Mouse (Mus musculus): ENCODE measurements around the gene Ttc37. TPM values are rescaled to one million over a fixed set of nuclear protein-coding genes. Genes with fewer than 3 reads are reported as not detected.

Ttc37 gene
- total RNA-seq (2017), result 44.8 and 56.8 TPM in 2 replicates

- ATAC-seq (replicated peaks; ENCODE audit: low read depth, poor library complexity, severe bottlenecking), result peak; percentile 92
Measured at GRCm38 (mm10) chr13:76098493-76099303, at the start of gene Ttc37, which contains the start of gene Arsk. Ttc37 (plus strand) TSS chr13:76098734. Arsk (minus strand) TSS chr13:76098660.

GRCm38 (mm10) chr13:76055391-76056232 lies 42.9 kb upstream of the Ttc37 start:
- peak; percentile 67 for ATAC-seq (replicated peaks; ENCODE audit: low read depth, poor library complexity, severe bottlenecking)

- peak; percentile 73 for ATAC-seq (replicated peaks; ENCODE audit: low read depth, poor library complexity, severe bottlenecking)
Measured at GRCm38 (mm10) chr13:76056261-76056724, 42.2 kb upstream of the Ttc37 start.

GRCm38 (mm10) chr13:76056896-76057266 lies 41.7 kb upstream of the Ttc37 start, which contains the start of gene Gpr150:
Gpr150 (minus strand) TSS chr13:76056996.
- no peak for ATAC-seq (replicated peaks; ENCODE audit: low read depth, poor library complexity, severe bottlenecking)

GRCm38 (mm10) chr13:76057267-76058069 lies 41.1 kb upstream of the Ttc37 start:
- ATAC-seq (replicated peaks; ENCODE audit: low read depth, poor library complexity, severe bottlenecking), result peak; percentile 14

GRCm38 (mm10) chr13:76059591-76059990 lies 38.9 kb upstream of the Ttc37 start:
- ATAC-seq (replicated peaks; ENCODE audit: low read depth, poor library complexity, severe bottlenecking), result no peak

- ATAC-seq (replicated peaks; ENCODE audit: low read depth, poor library complexity, severe bottlenecking), result no peak
Measured at GRCm38 (mm10) chr13:76062126-76062525, 36.4 kb upstream of the Ttc37 start.

- ATAC-seq (replicated peaks; ENCODE audit: low read depth, poor library complexity, severe bottlenecking), result 0 out of 2 replicates have a peak, but pooled peaks have one; percentile 45
Measured at GRCm38 (mm10) chr13:76062569-76062968, 36.0 kb upstream of the Ttc37 start.

GRCm38 (mm10) chr13:76063548-76063947 lies 35.0 kb upstream of the Ttc37 start:
- no peak for ATAC-seq (replicated peaks; ENCODE audit: low read depth, poor library complexity, severe bottlenecking)

- no peak for ATAC-seq (replicated peaks; ENCODE audit: low read depth, poor library complexity, severe bottlenecking)
Measured at GRCm38 (mm10) chr13:76064363-76064945, 34.1 kb upstream of the Ttc37 start.

- ATAC-seq (replicated peaks; ENCODE audit: low read depth, poor library complexity, severe bottlenecking), result peak; percentile 93
Measured at GRCm38 (mm10) chr13:76074323-76074722, 24.2 kb upstream of the Ttc37 start.

- ATAC-seq (replicated peaks; ENCODE audit: low read depth, poor library complexity, severe bottlenecking), result peak; percentile 73
Measured at GRCm38 (mm10) chr13:76098116-76098492, 430 bp upstream of the Ttc37 start.

- ATAC-seq (replicated peaks; ENCODE audit: low read depth, poor library complexity, severe bottlenecking), result no peak
Measured at GRCm38 (mm10) chr13:76101989-76102388, 3.5 kb downstream of the Ttc37 start.

- no peak for ATAC-seq (replicated peaks; ENCODE audit: low read depth, poor library complexity, severe bottlenecking)
Measured at GRCm38 (mm10) chr13:76109069-76109824, 10.7 kb downstream of the Ttc37 start.

GRCm38 (mm10) chr13:76128799-76129198 lies 30.3 kb downstream of the Ttc37 start:
- peak; percentile 92 for ATAC-seq (replicated peaks; ENCODE audit: low read depth, poor library complexity, severe bottlenecking)

- ATAC-seq (replicated peaks; ENCODE audit: low read depth, poor library complexity, severe bottlenecking), result no peak
Measured at GRCm38 (mm10) chr13:76132415-76132814, 33.9 kb downstream of the Ttc37 start.

- no peak for ATAC-seq (replicated peaks; ENCODE audit: low read depth, poor library complexity, severe bottlenecking)
Measured at GRCm38 (mm10) chr13:76138862-76139261, 40.3 kb downstream of the Ttc37 start.

- no peak for ATAC-seq (replicated peaks; ENCODE audit: low read depth, poor library complexity, severe bottlenecking)
Measured at GRCm38 (mm10) chr13:76141117-76141808, 42.7 kb downstream of the Ttc37 start.
